Mouse (Mus musculus) CH12.LX (cell line): ENCODE measurements around the gene Asxl1. TPM values are rescaled to one million over a fixed set of nuclear protein-coding genes. Genes with fewer than 3 reads are reported as not detected.
A peak's percentile ranks its signal among the peaks of the same experiment; 100 is the strongest.

Experiments used
- DNase-seq: peaks from one replicate; pipeline ENCODE4 v3.0.0-alpha.2; 2013; ENCODE audit errors: extremely low read depth
- H3K27ac ChIP-seq: 2 replicates; pipeline ENCODE4 v1.5.1; 2012; ENCODE audit warnings: low read depth, mild to moderate bottlenecking, control low read depth, moderate library complexity; ENCODE audit not compliant: insufficient read depth
- H3K27me3 ChIP-seq: replicated peaks from 2 replicates; pipeline ENCODE3; 2012; ENCODE audit warnings: inconsistent platforms
- H3K36me3 ChIP-seq, 2 experiments: replicated peaks in 1 of 2; 2 replicates each; pipeline versions ENCODE3 to v1.6.1; 2012; ENCODE audit warnings: inconsistent platforms in 1 of 2, low read length in 1 of 2, mild to moderate bottlenecking in 1 of 2, mixed read lengths in 1 of 2, moderate library complexity in 1 of 2; ENCODE audit not compliant: control insufficient read depth in 1 of 2, insufficient read depth in 1 of 2
- H3K4me1 ChIP-seq, 2 experiments: 2 replicates each; pipeline ENCODE4 v1.6.1; 2012; ENCODE audit warnings: inconsistent platforms in 1 of 2, moderate library complexity in 1 of 2; ENCODE audit not compliant: insufficient read depth in 2 of 2, control insufficient read depth in 1 of 2
- H3K4me2 ChIP-seq: 2 replicates; pipeline ENCODE4 v1.6.1; 2012; ENCODE audit warnings: low read depth, mild to moderate bottlenecking, control low read depth; ENCODE audit not compliant: poor library complexity, insufficient read depth, severe bottlenecking
- H3K4me3 ChIP-seq, 3 experiments: fragments of 150-350 bp in 1 of 3; sonication (generic) in 1 of 3; replicated peaks in 1 of 3; 2 replicates each; pipeline versions ENCODE3 to v1.5.1; 2011 to 2012; ENCODE audit warnings: low read depth in 2 of 3, low read length in 2 of 3, mild to moderate bottlenecking in 2 of 3, moderate library complexity in 2 of 3, control low read depth in 1 of 3, improper control_type of control experiment in 1 of 3, inconsistent platforms in 1 of 3, mixed read lengths in 1 of 3; ENCODE audit not compliant: poor library complexity in 1 of 3
- H3K79me2 ChIP-seq: replicated peaks from 2 replicates; pipeline ENCODE4 v1.6.1; 2012; ENCODE audit warnings: mild to moderate bottlenecking, moderate library complexity; ENCODE audit not compliant: control insufficient read depth, poor library complexity, insufficient read depth, severe bottlenecking; ENCODE audit errors: extremely low read depth
- H3K9ac ChIP-seq: 2 replicates; pipeline ENCODE4 v1.6.1; 2012; ENCODE audit warnings: low read depth, mild to moderate bottlenecking, control low read depth, moderate library complexity; ENCODE audit not compliant: insufficient read depth
- H3K9me3 ChIP-seq: replicated peaks from 2 replicates; pipeline ENCODE3; 2012; ENCODE audit warnings: low read length, inconsistent platforms, mixed read lengths
- BHLHE40 ChIP-seq: IDR thresholded peaks from 2 replicates; pipeline ENCODE4 v1.6.1; 2011; ENCODE audit warnings: mild to moderate bottlenecking, low read depth, low read length, improper control_type of control experiment
- CHD2 ChIP-seq: IDR thresholded peaks from 2 replicates; pipeline ENCODE4 v1.6.1; 2011; ENCODE audit warnings: low read length, improper control_type of control experiment
- CTCF ChIP-seq, 2 experiments: IDR thresholded peaks in 1 of 2; conservative IDR thresholded peaks in 1 of 2; 2 replicates each; pipeline ENCODE4 v1.5.1; 2011 to 2012; ENCODE audit warnings: low read depth in 2 of 2, low read length in 2 of 2, improper control_type of control experiment in 1 of 2, inconsistent platforms in 1 of 2, mild to moderate bottlenecking in 1 of 2, moderate library complexity in 1 of 2
- E2F4 ChIP-seq: IDR thresholded peaks from 2 replicates; pipeline ENCODE4 v1.6.1; 2011; ENCODE audit warnings: low read depth, low read length, improper control_type of control experiment; ENCODE audit not compliant: insufficient replicate concordance
- ELF1 ChIP-seq: IDR thresholded peaks from 2 replicates; pipeline ENCODE4 v1.6.1; 2014; ENCODE audit warnings: low read depth, mild to moderate bottlenecking, inconsistent platforms, low read length, improper control_type of control experiment
- ETS1 ChIP-seq: conservative IDR thresholded peaks from 2 replicates; pipeline ENCODE4 v1.6.1; 2012; ENCODE audit warnings: low read depth, mild to moderate bottlenecking, inconsistent platforms, low read length, improper control_type of control experiment, moderate library complexity
- GABPA ChIP-seq: IDR thresholded peaks from 2 replicates; pipeline ENCODE4 v1.6.1; 2012; ENCODE audit warnings: low read depth, low read length, improper control_type of control experiment, inconsistent platforms; ENCODE audit not compliant: insufficient replicate concordance
- HCFC1 ChIP-seq: IDR thresholded peaks from 2 replicates; pipeline ENCODE4 v1.6.1; 2012; ENCODE audit warnings: low read depth, mild to moderate bottlenecking, inconsistent platforms, low read length, improper control_type of control experiment
- JUND ChIP-seq: conservative IDR thresholded peaks from 2 replicates; pipeline ENCODE4 v1.6.1; 2011; ENCODE audit warnings: low read depth, low read length, improper control_type of control experiment
- KAT2A ChIP-seq: IDR thresholded peaks from 2 replicates; pipeline ENCODE4 v1.6.1; 2012; ENCODE audit warnings: low read length, improper control_type of control experiment, inconsistent platforms; ENCODE audit not compliant: insufficient replicate concordance
- MAFK ChIP-seq: IDR thresholded peaks from 2 replicates; pipeline ENCODE4 v1.6.1; 2011; ENCODE audit warnings: low read length, improper control_type of control experiment; ENCODE audit not compliant: insufficient replicate concordance
- MAZ ChIP-seq: IDR thresholded peaks from 2 replicates; pipeline ENCODE4 v1.6.1; 2012; ENCODE audit warnings: low read depth, mild to moderate bottlenecking, inconsistent platforms, low read length, improper control_type of control experiment, moderate library complexity
- MEF2A ChIP-seq: IDR thresholded peaks from 2 replicates; pipeline ENCODE4 v1.6.1; 2014; ENCODE audit warnings: low read depth, mild to moderate bottlenecking, inconsistent platforms, low read length, improper control_type of control experiment, borderline replicate concordance
- MXI1 ChIP-seq: IDR thresholded peaks from 2 replicates; pipeline ENCODE4 v1.6.1; 2011; ENCODE audit warnings: mild to moderate bottlenecking, low read depth, low read length, improper control_type of control experiment
- MYC ChIP-seq: IDR thresholded peaks from 2 replicates; pipeline ENCODE4 v1.6.1; 2011; ENCODE audit warnings: low read depth, mild to moderate bottlenecking, improper control_type of control experiment, low read length
- NELFE ChIP-seq: IDR thresholded peaks from 2 replicates; pipeline ENCODE4 v1.6.1; 2011; ENCODE audit warnings: low read depth, low read length, improper control_type of control experiment
- NRF1 ChIP-seq: IDR thresholded peaks from 2 replicates; pipeline ENCODE4 v1.6.1; 2014; ENCODE audit warnings: low read depth, mild to moderate bottlenecking, inconsistent platforms, low read length, improper control_type of control experiment, moderate library complexity
- PAX5 ChIP-seq: IDR thresholded peaks from 2 replicates; pipeline ENCODE4 v1.6.1; 2012; ENCODE audit warnings: low read length, inconsistent platforms, mixed read lengths
- POLR2AphosphoS2 ChIP-seq: IDR thresholded peaks from 2 replicates; pipeline ENCODE4 v1.6.1; 2011; ENCODE audit warnings: low read depth, low read length, improper control_type of control experiment
- RAD21 ChIP-seq: IDR thresholded peaks from 2 replicates; pipeline ENCODE4 v1.6.1; 2011; ENCODE audit warnings: low read depth, mild to moderate bottlenecking, low read length, improper control_type of control experiment, moderate library complexity
- SIN3A ChIP-seq: IDR thresholded peaks from 2 replicates; pipeline ENCODE4 v1.6.1; 2012; ENCODE audit warnings: low read length, improper control_type of control experiment, inconsistent platforms
- SMC3 ChIP-seq: IDR thresholded peaks from 2 replicates; pipeline ENCODE4 v1.6.1; 2011; ENCODE audit warnings: low read depth, low read length, improper control_type of control experiment
- TBP ChIP-seq: conservative IDR thresholded peaks from 2 replicates; pipeline ENCODE4 v1.6.1; 2011; ENCODE audit warnings: low read depth, low read length, improper control_type of control experiment
- TCF12 ChIP-seq: IDR thresholded peaks from 2 replicates; pipeline ENCODE4 v1.6.1; 2014; ENCODE audit warnings: low read depth, mild to moderate bottlenecking, inconsistent platforms, low read length, improper control_type of control experiment
- UBTF ChIP-seq: IDR thresholded peaks from 2 replicates; pipeline ENCODE4 v1.6.1; 2012; ENCODE audit warnings: low read depth, mild to moderate bottlenecking, inconsistent platforms, low read length, improper control_type of control experiment, moderate library complexity
- USF1 ChIP-seq: IDR thresholded peaks from 2 replicates; pipeline ENCODE4 v1.6.1; 2014; ENCODE audit warnings: low read depth, mild to moderate bottlenecking, inconsistent platforms, low read length, improper control_type of control experiment
- USF2 ChIP-seq: conservative IDR thresholded peaks from 2 replicates; pipeline ENCODE4 v1.6.1; 2011; ENCODE audit warnings: low read depth, low read length, improper control_type of control experiment
- ZC3H11A ChIP-seq: IDR thresholded peaks from 2 replicates; pipeline ENCODE4 v1.6.1; 2012; ENCODE audit warnings: low read depth, mild to moderate bottlenecking, inconsistent platforms, low read length, improper control_type of control experiment
- ZKSCAN1 ChIP-seq: IDR thresholded peaks from 2 replicates; pipeline ENCODE4 v1.6.1; 2012; ENCODE audit warnings: low read depth, inconsistent platforms, low read length, improper control_type of control experiment, borderline replicate concordance
- dilution Hi-C: fragments of 300-500 bp; cut with MboI; formaldehyde crosslinking; loops from 2 replicates; pipeline ENCODE4 v1.14.3; 2020; ENCODE audit warnings: low sequenced_read_pairs; ENCODE audit not compliant: extremely low pct_unique_long_range_greater_than_20kb, extremely low pct_ligation_motif_present
- in situ Hi-C: fragments of 300-500 bp; cut with MboI; formaldehyde crosslinking; loops from 3 replicates; pipeline ENCODE4 v1.14.3; 2019; ENCODE audit warnings: low sequenced_read_pairs, low pct_ligation_motif_present, low pct_unique_long_range_greater_than_20kb, mixed read lengths
- polyA plus RNA-seq: library from polyadenylated mRNA; unstranded; fragments of >175 nt; gene quantifications from 2 replicates; pipeline ENCODE4 v1.2.1, GENCODE M21; 2012; ENCODE audit warnings: low read depth; ENCODE audit not compliant: insufficient read length
- total RNA-seq, 2 experiments: library from RNA; depleted of rRNA; stranded (reverse); fragments of 300-350 nt in 1 of 2; fragments of >200 nt in 1 of 2; gene quantifications; 2 replicates each; pipeline ENCODE4 v1.2.3; 2012 to 2014

Asxl1 gene
- total and polyA plus RNA-seq, 3 experiments, result 12.7 to 31.1 (median 18.0) TPM

GRCm38 (mm10) chr2:153297771-153298170 is 47.9 kb upstream of the Asxl1 start:
- peak overlapping the region; percentile 16; the same call in 1 of the 2 replicates for H3K9ac ChIP-seq
- no peaks in the 10 kb centered on the region for H3K9me3 ChIP-seq
- in situ Hi-C loops, result no loop called here
- H3K4me1 ChIP-seq, result peaks cover 14 to 67% of the 10 kb centered on the region in 2 experiments
- peaks cover 7% of the 10 kb centered on the region for H3K79me2 ChIP-seq
- H3K36me3 ChIP-seq, result peaks cover 0 to 51% of the 10 kb centered on the region in 2 experiments
- H3K27ac ChIP-seq, result no peak overlapping the region
- dilution Hi-C loops, result no loop called here
- no peak overlapping the region for H3K4me2 ChIP-seq
- no peaks in the 10 kb centered on the region for H3K27me3 ChIP-seq
- no peak for DNase-seq
- no peak for TF ChIP-seq E2F4
- TF ChIP-seq NELFE, result no peak
- no peak for TF ChIP-seq SMC3
- TF ChIP-seq ZC3H11A, result no peak
- TF ChIP-seq RAD21, result no peak
- no peak for TF ChIP-seq MAFK
- no peak for TF ChIP-seq CTCF (conservative IDR thresholded peaks at IDR 0.05 in 1 of 2, IDR thresholded peaks at IDR 0.05 in 1 of 2; ENCODE audit: low read depth in 2 of 2, low read length in 2 of 2)
- TF ChIP-seq CHD2, result no peak
- no peak for TF ChIP-seq GABPA
- TF ChIP-seq USF2, result no peak
- TF ChIP-seq TCF12, result no peak
- no peak for TF ChIP-seq ETS1
- TF ChIP-seq KAT2A, result no peak
- H3K4me3 ChIP-seq, result no peak overlapping the region

GRCm38 (mm10) chr2:153298460-153298859 is 47.2 kb upstream of the Asxl1 start:
- H3K9me3 ChIP-seq, result no peaks in the 10 kb centered on the region
- H3K27ac ChIP-seq, result no peak overlapping the region
- H3K36me3 ChIP-seq, result peaks cover 0 to 52% of the 10 kb centered on the region in 2 experiments
- dilution Hi-C loops, result no loop called here
- in situ Hi-C loops, result no loop called here
- peak; percentile 32 for DNase-seq
- H3K4me2 ChIP-seq, result no peak overlapping the region
- H3K4me3 ChIP-seq, result no peak overlapping the region
- H3K4me1 ChIP-seq, result peaks cover 11 to 60% of the 10 kb centered on the region in 2 experiments
- peaks cover 4% of the 10 kb centered on the region for H3K79me2 ChIP-seq
- H3K9ac ChIP-seq, result no peak overlapping the region
- no peaks in the 10 kb centered on the region for H3K27me3 ChIP-seq
- TF ChIP-seq MYC (no peak), TCF12 (peak; percentile 30; the same call in 1 of the 2 replicates), MAZ (no peak), JUND (no peak), TBP (no peak), POLR2AphosphoS2 (no peak), SMC3 (no peak), GABPA (no peak), SIN3A (peak; percentile 83), ETS1 (peak; percentile 38; the same call in 1 of the 2 replicates), USF1 (no peak), PAX5 (no peak), BHLHE40 (no peak), ELF1 (no peak), ZKSCAN1 (no peak), NRF1 (no peak), E2F4 (no peak), MEF2A (no peak), MXI1 (no peak), CTCF (conservative IDR thresholded peaks at IDR 0.05 in 1 of 2, IDR thresholded peaks at IDR 0.05 in 1 of 2; ENCODE audit: low read depth in 2 of 2, low read length in 2 of 2) (peak in 1 of 2 experiments; percentile 35; a peak in 1 of 4 replicates), UBTF (no peak), HCFC1 (no peak), MAFK (no peak), CHD2 (no peak)
